Mouse (Mus musculus) adrenal gland, postnatal 10 days (tissue): Measurements from ENCODE around the gene Hnrnpd. TPM values are rescaled to one million over a fixed set of nuclear protein-coding genes. Genes with fewer than 3 reads are reported as not detected.
A peak's percentile ranks its signal among the peaks of the same experiment; 100 is the strongest.

Source experiments
- DNase-seq: peaks from one replicate; pipeline ENCODE4 v3.0.0; 2021; ENCODE audit warnings: mixed read lengths
- total RNA-seq, 2 experiments: library from RNA; stranded (reverse); gene quantifications; 2 replicates each; pipeline ENCODE4 v1.2.3; 2021

Hnrnpd gene
- total RNA-seq, 2 experiments from 2014 or later = 170 to 220 TPM

- no peak for DNase-seq
These were observed 18.8 kb downstream of the Hnrnpd start for GRCm38 (mm10) chr5:99959960-99960359.

GRCm38 (mm10) chr5:99959236-99959936 lies 19.4 kb downstream of the Hnrnpd start:
- DNase-seq = no peak

GRCm38 (mm10) chr5:99958666-99959065 lies 20.1 kb downstream of the Hnrnpd start:
- no peak for DNase-seq

- no peak for DNase-seq
These were observed 24.9 kb downstream of the Hnrnpd start for GRCm38 (mm10) chr5:99953883-99954282.

GRCm38 (mm10) chr5:99952513-99952912 lies 26.2 kb downstream of the Hnrnpd start:
- no peak for DNase-seq

- DNase-seq = peak; percentile 51
These were observed 36.8 kb downstream of the Hnrnpd start for GRCm38 (mm10) chr5:99941776-99942502.

GRCm38 (mm10) chr5:99941273-99941672 lies 37.5 kb downstream of the Hnrnpd start:
- no peak for DNase-seq

- no peak for DNase-seq
These were observed 39.3 kb downstream of the Hnrnpd start for GRCm38 (mm10) chr5:99939440-99939839.

GRCm38 (mm10) chr5:99931910-99932309 lies 46.8 kb downstream of the Hnrnpd start:
- no peak for DNase-seq

- DNase-seq = peak; percentile 72
These were observed 50.8 kb downstream of the Hnrnpd start for GRCm38 (mm10) chr5:99927951-99928350.

- no peak for DNase-seq
These were observed 56.7 kb downstream of the Hnrnpd start for GRCm38 (mm10) chr5:99922033-99922432.

GRCm38 (mm10) chr5:99915494-99915893 lies 63.2 kb downstream of the Hnrnpd start:
- no peak for DNase-seq

- DNase-seq = peak; percentile 96
These were observed 72.4 kb downstream of the Hnrnpd start, which contains the start of gene Vamp9 for GRCm38 (mm10) chr5:99906181-99906956. Vamp9 (plus strand) TSS chr5:99906254.

Other genes with a start within 250 kb of the Hnrnpd start
- 10 to 100 TPM in 1 of 2 experiments, 1 to 10 TPM in 1; 9.3 to 13.7 TPM for gene Rasgef1b, start 249.9 kb downstream of the Hnrnpd start, total RNA-seq
- under 1 TPM; 0.69 to 0.79 TPM for gene Vamp9, start 72.7 kb downstream of the Hnrnpd start, total RNA-seq
- 1 to 10 TPM; 2.6 to 4.1 TPM for gene 4930524J08Rik, start 123 bp upstream of the Hnrnpd start, total RNA-seq
- gene Hnrnpdl, start 60.7 kb upstream of the Hnrnpd start, total RNA-seq = 100 to 1,000 TPM in 1 of 2 experiments, 10 to 100 TPM in 1; 96.1 to 145 TPM
- 10 to 100 TPM; 23.2 to 29.4 TPM for gene Enoph1, start 61.0 kb upstream of the Hnrnpd start, total RNA-seq
- gene Tmem150c, start 180.9 kb upstream of the Hnrnpd start, total RNA-seq = 10 to 100 TPM; 12.9 to 18.4 TPM